Mouse (Mus musculus) embryonic fibroblast, embryonic 13.5 days (primary cell): ENCODE results near the gene Cryga.

Experiments
- CTCF ChIP-seq: IDR thresholded peaks from 2 replicates; pipeline ENCODE4 v1.5.1; 2011; ENCODE audit warnings: mild to moderate bottlenecking, control low read depth, low read length, moderate library complexity, borderline replicate concordance; ENCODE audit not compliant: insufficient read depth
- POLR2A ChIP-seq: IDR thresholded peaks from 2 replicates; pipeline ENCODE4 v1.6.1; 2011; ENCODE audit warnings: low read depth, mild to moderate bottlenecking, control low read depth, low read length, moderate library complexity

GRCm38 (mm10) chr1:65051696-65052095 is 51.5 kb downstream of the Cryga start:
- TF ChIP-seq CTCF (no peak), POLR2A (no peak)
